Mouse (Mus musculus) heart, postnatal 14 days (tissue): ENCODE measurements around the gene Gm20518. TPM values are rescaled to one million over a fixed set of nuclear protein-coding genes. Genes with fewer than 3 reads are reported as not detected.

Source experiments
- DNase-seq, 2 experiments: peaks; one replicate each; pipeline ENCODE4 v3.0.0; 2021 to 2022
- intact Hi-C: fragments of 180-260 bp; cut with DNase I; formaldehyde crosslinking; loops from one replicate; pipeline ENCODE4 v1.15.1; 2025
- total RNA-seq, 2 experiments: library from RNA; stranded (reverse); gene quantifications; 2 replicates each; pipeline ENCODE4 v1.2.3; 2021

Gene Gm20518
- total RNA-seq, 2 experiments from 2014 or later, result 0.20 TPM; not detected in 1

DNA sequence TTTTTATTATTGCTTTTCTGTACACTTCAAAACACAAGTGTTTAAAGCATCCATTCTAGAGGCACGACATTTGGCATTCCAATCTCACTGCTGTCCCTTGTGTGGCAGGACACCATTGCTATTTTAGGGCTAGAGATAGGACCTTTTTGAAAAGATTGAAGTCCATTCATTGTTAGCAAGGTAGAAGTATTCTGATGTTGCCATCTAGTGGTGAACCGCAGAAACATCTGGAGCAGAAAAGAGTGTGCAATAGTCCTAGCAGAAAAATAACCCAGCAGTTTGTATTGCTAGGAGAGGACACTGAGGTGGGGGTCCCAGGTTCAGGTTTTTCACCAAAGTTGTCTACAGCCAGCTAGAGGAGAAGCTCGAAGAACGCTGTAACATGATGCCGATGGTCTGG, 79.4 kb downstream of the Gm20518 start:
- DNase-seq, result peak in 1 of 2 experiments; percentile 42

GRCm38 (mm10) chr16:17809711-17810110, 81.8 kb downstream of the Gm20518 start:
- intact Hi-C loops, result loop anchor here (2.0 to 5.0 kb wide), 2 partner anchors 39 to 172 kb away; no protein-coding TSS in a partner anchor
- peak; percentile 64 to 71 for DNase-seq

More for the DNA sequence above, 79.4 kb downstream of the Gm20518 start:
- intact Hi-C loops, result loop anchor here (1.0 to 2.0 kb wide), 3 partner anchors 27 to 253 kb away; no protein-coding TSS in a partner anchor

DNA sequence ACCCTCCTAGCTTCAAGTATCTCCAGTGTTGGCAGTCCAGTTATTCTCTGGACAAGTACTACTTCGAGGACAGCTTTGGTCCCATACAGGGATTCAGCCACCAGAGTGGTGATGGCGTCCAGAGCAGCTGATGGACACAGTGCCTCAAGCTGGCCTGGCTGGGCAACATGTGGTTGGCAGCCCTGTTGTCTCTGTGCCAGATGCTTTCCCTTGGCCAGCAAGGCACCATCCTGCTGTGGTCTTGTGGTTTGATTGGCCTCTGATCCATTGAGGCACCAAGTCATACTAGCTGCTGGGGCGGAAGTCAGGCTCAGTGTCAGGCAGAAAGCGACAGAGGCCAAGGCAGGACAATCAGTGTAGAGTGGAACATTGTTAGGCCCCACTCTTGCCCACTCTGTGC, 82.3 kb downstream of the Gm20518 start:
- DNase-seq, result no peak

DNA sequence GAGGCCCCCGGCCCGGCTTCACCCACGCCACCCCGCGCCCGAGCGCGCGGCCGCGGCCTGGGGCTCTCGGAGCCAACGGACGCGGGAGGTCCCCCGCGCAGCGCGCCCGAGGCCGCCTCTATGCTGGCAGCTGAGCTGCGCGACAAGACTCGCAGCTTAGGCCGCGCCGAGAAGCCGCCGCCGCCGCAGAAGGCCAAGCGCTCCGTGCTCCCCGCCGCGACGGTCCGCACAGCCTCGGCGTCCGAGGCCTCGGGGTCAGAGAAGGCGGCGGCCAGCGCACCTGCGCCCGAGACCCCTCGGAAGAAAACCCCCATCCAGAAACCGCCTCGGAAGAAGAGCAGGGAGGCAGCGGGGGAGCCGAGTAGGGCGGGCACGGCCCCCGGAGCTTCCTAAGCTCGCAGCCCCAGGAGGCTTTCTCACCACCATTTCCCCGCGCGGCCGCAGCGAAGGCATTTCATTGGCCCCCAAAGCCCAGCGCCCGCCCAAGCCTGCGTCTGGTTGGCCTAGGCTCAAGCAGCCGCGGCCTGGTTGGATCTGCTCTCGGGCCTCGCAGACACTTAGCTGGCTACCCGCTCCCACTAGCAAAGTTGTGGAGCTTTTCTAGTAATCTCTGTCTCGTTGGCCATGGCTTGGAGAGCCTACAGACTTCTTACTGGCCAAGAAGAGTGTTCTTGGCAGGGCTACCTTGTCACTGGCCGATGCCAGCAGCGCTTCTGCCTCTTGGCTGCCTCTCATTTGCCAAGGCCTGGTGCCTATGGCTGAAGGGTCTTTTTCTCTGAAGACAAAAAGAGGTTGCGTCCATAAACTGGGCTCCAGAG, 84.1 kb downstream of the Gm20518 start:
- intact Hi-C loops, result loop anchor here (5.0 kb wide), 1 partner anchor 170 kb away; no protein-coding TSS in a partner anchor

More for the DNA sequence above, 82.3 kb downstream of the Gm20518 start:
- intact Hi-C loops, result loop anchor here (5.0 kb wide), 1 partner anchor 172 kb away; no protein-coding TSS in a partner anchor

DNA sequence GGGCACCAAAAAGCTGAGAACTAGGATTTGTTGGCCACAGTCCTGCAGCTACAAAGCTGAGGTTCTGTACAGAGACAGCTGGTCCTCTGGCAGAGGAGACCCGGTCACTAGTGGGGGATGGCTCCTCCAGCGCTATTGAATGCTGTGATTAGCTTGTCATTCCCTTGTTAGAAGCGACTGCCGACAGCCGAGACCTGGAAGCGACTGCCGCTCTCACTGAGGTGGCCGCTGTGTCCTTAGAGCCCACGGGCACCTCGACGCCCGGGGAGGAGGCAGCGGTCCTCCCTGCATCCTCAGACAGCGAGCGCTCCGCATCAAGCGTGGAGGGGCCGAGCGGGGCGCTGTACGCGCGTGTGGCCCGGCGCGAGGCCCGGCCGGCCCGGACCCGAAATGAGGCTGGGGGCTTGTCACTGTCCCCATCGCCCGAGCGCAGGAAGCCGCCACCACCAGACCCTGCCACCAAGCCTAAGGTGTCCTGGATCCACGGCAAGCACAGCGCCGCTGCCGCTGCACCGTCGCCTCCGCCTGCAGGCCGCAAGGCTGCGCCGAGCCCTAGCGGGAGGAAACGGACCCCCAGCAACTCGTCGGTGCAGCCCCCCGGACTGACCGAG, 84.8 kb downstream of the Gm20518 start:
- peak in 1 of 2 experiments; percentile 43 for DNase-seq

More for the DNA sequence above, 84.1 kb downstream of the Gm20518 start:
- DNase-seq, result peak; percentile 85 to 88

DNA sequence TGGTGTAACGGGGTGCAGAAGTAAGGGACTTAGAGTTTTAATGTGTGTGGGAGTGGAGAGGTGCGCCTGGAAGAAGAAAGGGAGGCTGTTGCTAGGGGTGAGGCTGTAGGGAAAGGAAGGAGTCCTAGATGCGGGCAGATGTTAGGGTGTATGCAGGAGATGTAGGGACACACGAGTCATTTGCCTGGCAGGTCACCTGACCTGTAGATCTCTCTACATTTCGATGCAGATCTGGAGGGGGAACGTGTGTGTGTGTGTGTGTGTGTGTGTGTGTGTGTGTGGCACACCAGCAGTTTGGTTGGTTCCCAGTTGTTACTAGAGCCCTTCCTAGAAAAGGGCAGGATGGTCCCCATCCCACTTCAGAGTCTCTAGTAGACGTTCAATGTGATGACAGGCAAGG, 86.5 kb downstream of the Gm20518 start:
- intact Hi-C loops, result loop anchor here (5.0 kb wide), 1 partner anchor 168 kb away; no protein-coding TSS in a partner anchor

More for the DNA sequence above, 84.8 kb downstream of the Gm20518 start:
- intact Hi-C loops, result loop anchor here (5.0 kb wide), 1 partner anchor 169 kb away; no protein-coding TSS in a partner anchor

DNA sequence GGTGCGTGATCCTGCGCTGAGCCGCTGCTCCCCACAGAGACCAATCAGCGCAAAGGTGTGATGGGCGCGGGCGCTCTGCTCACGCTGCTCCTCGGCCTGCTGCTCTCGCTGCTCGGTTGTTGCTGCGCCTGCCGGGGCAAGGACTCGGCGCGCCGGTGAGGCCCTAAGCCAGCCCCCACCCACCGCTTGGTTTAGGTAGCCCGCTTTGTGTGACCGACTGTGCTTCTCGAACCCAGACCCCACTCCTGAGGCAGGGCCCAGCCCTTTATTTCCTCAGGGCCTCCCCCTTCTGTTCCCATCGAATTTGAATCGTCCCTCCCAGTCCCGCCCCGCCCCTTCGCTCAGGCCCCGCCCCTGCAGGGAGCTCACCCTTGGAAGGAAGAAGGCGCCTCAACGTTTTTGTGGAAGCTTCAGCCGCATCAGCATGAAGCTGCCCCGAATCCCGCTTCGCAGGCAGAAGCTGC, 87.0 kb downstream of the Gm20518 start:
- DNase-seq, result no peak
- intact Hi-C loops, result no loop called here

More for the DNA sequence above, 86.5 kb downstream of the Gm20518 start:
- no peak for DNase-seq

DNA sequence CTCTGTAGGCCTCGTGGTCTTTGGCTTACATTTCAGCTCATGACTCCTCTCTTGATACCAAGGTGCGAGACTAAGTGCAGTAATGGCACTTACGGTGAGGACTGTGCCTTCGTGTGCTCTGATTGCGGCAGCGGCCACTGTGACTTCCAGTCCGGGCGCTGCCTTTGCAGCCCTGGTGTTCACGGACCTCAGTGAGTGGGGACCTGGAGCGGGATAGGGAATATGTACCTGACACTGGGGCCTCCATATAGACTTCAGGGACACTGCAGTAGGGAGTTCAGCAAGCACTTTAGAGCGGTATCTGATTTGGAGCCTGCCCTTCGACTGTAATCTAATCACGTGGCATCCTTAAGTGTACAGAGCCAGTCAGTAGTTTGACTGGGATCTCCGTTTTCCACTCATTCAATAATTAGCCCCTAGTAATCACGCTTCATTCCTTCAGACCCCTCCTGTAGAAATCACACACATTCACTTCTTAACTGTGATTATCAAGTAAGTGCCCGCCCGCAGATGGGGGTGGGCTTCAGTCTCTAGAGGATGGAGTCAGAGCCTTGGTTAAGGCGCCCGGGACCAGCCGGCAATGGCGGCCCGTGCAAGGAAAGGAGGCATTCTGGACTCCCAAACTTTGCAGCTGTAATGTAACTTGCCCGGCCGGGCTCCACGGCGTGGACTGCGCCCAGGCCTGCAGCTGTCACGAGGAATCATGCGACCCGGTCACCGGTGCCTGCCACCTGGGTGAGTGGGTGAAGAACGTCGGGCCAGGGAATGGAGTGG, 87.6 kb downstream of the Gm20518 start:
- no peak for DNase-seq
- intact Hi-C loops, result no loop called here

DNA sequence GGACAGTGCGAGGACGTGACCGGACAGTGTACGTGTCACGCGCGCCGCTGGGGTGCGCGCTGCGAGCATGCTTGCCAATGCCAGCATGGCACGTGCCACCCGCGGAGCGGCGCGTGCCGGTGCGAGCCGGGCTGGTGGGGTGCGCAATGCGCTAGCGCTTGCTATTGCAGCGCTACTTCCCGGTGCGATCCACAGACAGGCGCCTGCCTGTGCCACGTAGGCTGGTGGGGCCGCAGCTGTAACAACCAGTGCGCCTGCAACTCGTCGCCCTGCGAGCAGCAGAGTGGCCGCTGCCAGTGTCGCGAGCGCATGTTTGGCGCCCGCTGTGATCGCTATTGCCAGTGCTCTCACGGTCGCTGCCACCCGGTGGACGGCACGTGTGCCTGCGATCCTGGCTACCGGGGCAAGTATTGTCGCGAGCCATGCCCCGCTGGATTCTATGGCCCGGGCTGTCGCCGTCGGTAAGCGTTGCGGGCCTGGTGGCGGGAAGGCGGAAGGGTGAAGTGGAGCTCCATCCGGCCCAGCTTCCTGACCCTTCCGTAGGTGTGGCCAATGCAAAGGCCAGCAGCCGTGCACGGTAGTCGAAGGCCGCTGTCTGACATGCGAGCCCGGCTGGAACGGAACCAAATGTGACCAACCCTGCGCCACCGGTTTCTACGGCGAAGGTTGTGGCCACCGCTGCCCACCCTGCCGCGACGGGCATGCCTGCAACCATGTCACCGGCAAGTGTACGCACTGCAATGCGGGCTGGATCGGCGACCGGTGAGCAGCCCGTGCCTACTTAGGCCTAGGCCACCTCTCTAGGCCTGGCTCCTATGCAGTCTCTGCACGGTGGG, 88.4 kb downstream of the Gm20518 start:
- DNase-seq, result peak; percentile 48 to 55
- intact Hi-C loops, result no loop called here

DNA sequence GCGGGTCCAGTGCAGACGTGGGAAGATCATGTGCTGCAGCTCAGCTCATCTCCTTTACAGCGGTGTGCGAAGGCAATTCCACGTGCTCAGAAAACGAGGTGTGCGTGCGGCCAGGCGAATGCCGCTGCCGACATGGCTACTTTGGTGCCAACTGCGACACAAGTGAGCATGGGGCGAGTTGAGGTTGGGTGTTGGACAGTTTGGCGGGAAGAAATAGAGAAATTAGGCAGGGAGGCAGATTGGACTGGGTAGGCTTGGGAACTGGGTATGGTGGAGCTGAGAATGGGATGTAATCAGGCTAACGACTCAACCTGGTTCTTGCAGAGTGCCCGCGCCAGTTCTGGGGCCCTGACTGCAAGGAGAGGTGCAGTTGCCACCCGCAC, 89.0 kb downstream of the Gm20518 start:
- no peak for DNase-seq
- intact Hi-C loops, result no loop called here

DNA sequence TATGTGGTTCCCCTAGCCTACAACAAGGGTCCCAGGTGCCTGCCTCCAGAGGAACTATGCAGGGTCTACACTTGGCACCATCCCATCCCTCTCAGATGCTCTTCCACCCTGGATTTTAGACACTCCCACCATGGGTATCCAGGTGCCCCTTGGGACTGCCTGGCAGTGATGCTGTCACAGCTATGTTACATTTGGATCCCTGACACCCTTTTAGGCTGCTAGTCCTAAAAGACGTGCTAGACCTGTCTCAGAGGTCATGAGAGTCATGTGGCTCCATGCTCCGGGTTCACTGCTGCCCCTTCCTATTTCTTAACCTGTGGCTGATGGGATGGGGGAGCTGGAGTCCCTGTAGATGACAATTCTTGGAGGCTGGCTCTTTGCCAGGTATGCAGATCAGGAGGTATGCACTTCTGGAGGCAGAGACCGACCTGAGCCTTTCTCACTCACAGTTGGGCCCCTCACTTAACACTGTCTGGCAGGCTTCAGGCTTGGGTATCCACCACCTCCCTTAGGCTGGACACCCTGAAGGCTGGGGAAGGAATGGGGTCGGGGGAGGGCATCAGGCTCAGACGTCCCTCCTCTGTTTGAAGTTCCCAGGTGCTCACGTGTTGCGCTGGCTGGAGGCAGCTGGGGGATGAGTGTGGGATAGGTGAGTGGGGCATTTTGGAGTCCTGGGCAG, 89.6 kb downstream of the Gm20518 start:
- intact Hi-C loops, result no loop called here
- DNase-seq, result no peak

DNA sequence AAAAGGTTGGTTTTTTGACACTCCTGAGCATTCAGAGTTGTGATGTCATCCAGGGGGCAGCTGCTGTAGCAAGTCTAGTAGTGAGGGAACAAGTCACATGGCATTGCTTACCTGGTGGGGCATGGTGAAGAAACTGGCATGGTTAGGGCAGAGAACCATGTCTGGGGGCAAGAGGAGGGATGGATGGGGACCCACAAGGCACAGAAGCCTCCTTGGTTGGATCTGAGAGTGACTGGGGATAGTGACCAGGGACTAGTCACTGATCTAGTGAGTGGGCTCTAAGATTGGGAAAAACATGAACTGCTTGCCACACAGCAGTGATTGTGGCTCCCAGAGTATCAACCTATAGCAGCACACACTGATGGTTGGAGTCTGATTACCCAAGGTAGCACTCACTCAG, 91.9 kb downstream of the Gm20518 start:
- intact Hi-C loops, result no loop called here
- no peak for DNase-seq

GRCm38 (mm10) chr16:17798321-17799180, 92.9 kb downstream of the Gm20518 start:
- peak; percentile 79 for DNase-seq
- intact Hi-C loops, result no loop called here

GRCm38 (mm10) chr16:17797812-17798311, 93.6 kb downstream of the Gm20518 start:
- intact Hi-C loops, result no loop called here
- peak in 1 of 2 experiments; percentile 40 for DNase-seq

GRCm38 (mm10) chr16:17796971-17797811, 94.3 kb downstream of the Gm20518 start, which contains the start of gene Scarf2:
Scarf2 (plus strand) TSS chr16:17797282.
- peak; percentile 76 to 81 for DNase-seq
- intact Hi-C loops, result no loop called here

DNA sequence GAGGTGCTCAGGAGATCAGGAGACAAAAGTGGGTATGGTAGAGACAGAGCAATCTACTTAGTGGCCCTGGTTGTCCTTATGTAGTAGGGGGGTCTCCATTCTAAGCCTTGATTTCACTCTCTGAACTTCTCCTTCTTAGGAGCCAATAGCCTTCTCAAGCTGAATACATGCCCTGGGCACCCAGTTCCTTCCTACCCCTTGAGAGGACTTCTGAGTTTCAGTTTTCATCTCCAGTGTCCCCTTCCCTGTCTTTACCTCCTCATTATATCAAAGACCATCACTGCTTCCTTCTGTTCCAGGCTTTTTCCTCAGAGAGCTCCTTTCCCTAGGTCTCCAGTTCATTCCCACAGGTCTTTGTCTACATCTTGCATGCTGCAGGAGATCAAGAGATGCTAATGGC, 95.0 kb downstream of the Gm20518 start:
- DNase-seq, result no peak
- intact Hi-C loops, result no loop called here

GRCm38 (mm10) chr16:17795643-17796042, 95.8 kb downstream of the Gm20518 start:
- intact Hi-C loops, result no loop called here
- no peak for DNase-seq
